Mouse (Mus musculus) ovary, postnatal 14 days (tissue): ENCODE measurements at regions not wholly inside any gene's neighbourhood (a gene's known extent, or its start where the extent isn't known, plus 50 kb on each side); places are given as distances from the start of the nearest gene placed in this dataset.
A peak's percentile ranks its signal among the peaks of the same experiment; 100 is the strongest.

Experiments used
- DNase-seq: peaks from one replicate; pipeline ENCODE4 v3.0.0; 2022; ENCODE audit warnings: low spot score

- DNase-seq = peak; percentile 34
These were observed 346.4 kb upstream of the Prkcq start for GRCm38 (mm10) chr2:10825278-10826133.

- no peak for DNase-seq
These were observed 345.7 kb upstream of the Prkcq start for GRCm38 (mm10) chr2:10826134-10826767.

GRCm38 (mm10) chr2:10839976-10840375, 331.9 kb upstream of the Prkcq start:
- no peak for DNase-seq

- no peak for DNase-seq
These were observed 310.1 kb upstream of the Prkcq start for GRCm38 (mm10) chr2:10861654-10862292.

GRCm38 (mm10) chr2:10864451-10864850, 307.5 kb upstream of the Prkcq start:
- DNase-seq = no peak

GRCm38 (mm10) chr2:10874303-10874702, 297.6 kb upstream of the Prkcq start:
- DNase-seq = no peak

- no peak for DNase-seq
These were observed 270.0 kb upstream of the Prkcq start for GRCm38 (mm10) chr2:10901926-10902325.

GRCm38 (mm10) chr2:10919955-10920354, 252.0 kb upstream of the Prkcq start:
- DNase-seq = no peak

- DNase-seq = no peak
These were observed 251.0 kb upstream of the Prkcq start for GRCm38 (mm10) chr2:10920686-10921485.

GRCm38 (mm10) chr2:10921486-10922450, 250.1 kb upstream of the Prkcq start:
- no peak for DNase-seq

GRCm38 (mm10) chr2:10923984-10924383, 247.9 kb upstream of the Prkcq start:
- DNase-seq = no peak

GRCm38 (mm10) chr2:10925361-10925760, 246.5 kb upstream of the Prkcq start:
- no peak for DNase-seq

GRCm38 (mm10) chr2:10937405-10937804, 234.5 kb upstream of the Prkcq start:
- no peak for DNase-seq

GRCm38 (mm10) chr2:10965224-10965623, 206.7 kb upstream of the Prkcq start:
- DNase-seq = no peak

- DNase-seq = no peak
These were observed 205.0 kb upstream of the Prkcq start for GRCm38 (mm10) chr2:10966891-10967290.

- no peak for DNase-seq
These were observed 202.7 kb upstream of the Prkcq start for GRCm38 (mm10) chr2:10969111-10969689.

- DNase-seq = no peak
These were observed 199.9 kb upstream of the Prkcq start for GRCm38 (mm10) chr2:10972051-10972450.

- no peak for DNase-seq
These were observed 193.1 kb upstream of the Prkcq start for GRCm38 (mm10) chr2:10978772-10979171.

- DNase-seq = no peak
These were observed 185.8 kb upstream of the Prkcq start for GRCm38 (mm10) chr2:10986101-10986500.

GRCm38 (mm10) chr2:10990043-10990728, 181.7 kb upstream of the Prkcq start:
- DNase-seq = no peak
